Mouse (Mus musculus): ENCODE data around the gene Zfp865. TPM values are rescaled to one million over a fixed set of nuclear protein-coding genes. Genes with fewer than 3 reads are reported as not detected.

The Zfp865 gene
- polyA plus RNA-seq, 1 experiment, result 194 TPM

GRCm38 (mm10) chr7:5083325-5084105, 63.3 kb downstream of the Zfp865 start:
- no peak for TF ChIP-seq GATA1 (IDR thresholded peaks at IDR 0.05; ENCODE audit: low read length)

- TF ChIP-seq GATA1 (IDR thresholded peaks at IDR 0.05; ENCODE audit: low read length), result peak; percentile 39
Observed at GRCm38 (mm10) chr7:5085512-5085911, 65.3 kb downstream of the Zfp865 start.

Other genes starting within 250 kb of the Zfp865 start
- gene Fam71e2, start 249.1 kb upstream of the Zfp865 start, polyA plus RNA-seq (2012), result not detected in 2 replicates
- 0.51 and 0.60 TPM in 2 replicates for gene Il11, start 237.5 kb upstream of the Zfp865 start, polyA plus RNA-seq (2012)
- 0.12 TPM in 1 of 2 replicates, not detected in the other for gene Tmem190, start 237.4 kb upstream of the Zfp865 start, polyA plus RNA-seq (2012)
- 128 and 187 TPM in 2 replicates for gene Tmem238, start 230.7 kb upstream of the Zfp865 start, polyA plus RNA-seq (2012)
- 12,006 and 12,218 TPM in 2 replicates for gene Rpl28, start 227.5 kb upstream of the Zfp865 start, polyA plus RNA-seq (2012)
- gene Ube2s, start 207.8 kb upstream of the Zfp865 start, polyA plus RNA-seq (2012), result 434 and 528 TPM in 2 replicates
- gene Shisa7, start 175.7 kb upstream of the Zfp865 start, polyA plus RNA-seq (2012), result not detected in 2 replicates
- 11.3 and 13.0 TPM in 2 replicates for gene Isoc2b, start 150.1 kb upstream of the Zfp865 start, polyA plus RNA-seq (2012)
- gene Isoc2a, start 143.2 kb upstream of the Zfp865 start, polyA plus RNA-seq (2012), result 10.8 and 31.1 TPM in 2 replicates
- not detected in 2 replicates for gene Gm36210, start 113.9 kb upstream of the Zfp865 start, polyA plus RNA-seq (2012)
- gene Zfp628, start 105.2 kb upstream of the Zfp865 start, polyA plus RNA-seq (2012), result 57.2 and 60.0 TPM in 2 replicates
- 1.8 TPM in 2 replicates for gene Nat14, start 98.3 kb upstream of the Zfp865 start, polyA plus RNA-seq (2012)
- gene Ssc5d, start 94.6 kb upstream of the Zfp865 start, polyA plus RNA-seq (2012), result 0.05 TPM in 2 replicates
- not detected in 2 replicates for gene Sbk2, start 56.0 kb upstream of the Zfp865 start, polyA plus RNA-seq (2012)
- not detected in 2 replicates for gene Sbk3, start 49.2 kb upstream of the Zfp865 start, polyA plus RNA-seq (2012)
- 0.04 and 0.05 TPM in 2 replicates for gene Zfp579, start 24.2 kb upstream of the Zfp865 start, polyA plus RNA-seq (2012)
- gene Zfp524, start 6.0 kb upstream of the Zfp865 start, polyA plus RNA-seq (2012), result 56.5 and 78.4 TPM in 2 replicates
- 91.3 and 107 TPM in 2 replicates for gene Fiz1, start 5.7 kb upstream of the Zfp865 start, polyA plus RNA-seq (2012)
- gene Gm44973, start 4.9 kb upstream of the Zfp865 start, polyA plus RNA-seq (2012), result 15.3 TPM in 1 of 2 replicates, not detected in the other
- gene Ccdc106, start 177 bp downstream of the Zfp865 start, polyA plus RNA-seq (2012), result 0.64 and 0.82 TPM in 2 replicates
- gene 4632433K11Rik, start 13.7 kb downstream of the Zfp865 start, polyA plus RNA-seq (2012), result not detected in 2 replicates
- 2.9 and 3.1 TPM in 2 replicates for gene Zfp784, start 18.1 kb downstream of the Zfp865 start, polyA plus RNA-seq (2012)
- gene Zfp580, start 31.2 kb downstream of the Zfp865 start, polyA plus RNA-seq (2012), result 0.73 and 0.90 TPM in 2 replicates
- gene U2af2, start 41.8 kb downstream of the Zfp865 start, polyA plus RNA-seq (2012), result 496 and 534 TPM in 2 replicates
- 1,467 and 1,596 TPM in 2 replicates for gene Epn1, start 59.9 kb downstream of the Zfp865 start, polyA plus RNA-seq (2012)
- gene Rfpl4, start 96.6 kb downstream of the Zfp865 start, polyA plus RNA-seq (2012), result not detected in 2 replicates
- 0.44 and 0.48 TPM in 2 replicates for gene Rasl2-9, start 105.6 kb downstream of the Zfp865 start, polyA plus RNA-seq (2012)
- gene Vmn1r55, start 129.3 kb downstream of the Zfp865 start, polyA plus RNA-seq (2012), result not detected in 2 replicates
- not detected in 2 replicates for gene Vmn1r56, start 176.4 kb downstream of the Zfp865 start, polyA plus RNA-seq (2012)
- gene Vmn1r57, start 198.1 kb downstream of the Zfp865 start, polyA plus RNA-seq (2012), result not detected in 2 replicates